Mouse (Mus musculus): ENCODE measurements around the gene Klk4.

The Klk4 gene

GRCm38 (mm10) chr7:43920582-43920981 lies 39.6 kb downstream of the Klk4 start:
- DNase-seq, result no peak

DNA sequence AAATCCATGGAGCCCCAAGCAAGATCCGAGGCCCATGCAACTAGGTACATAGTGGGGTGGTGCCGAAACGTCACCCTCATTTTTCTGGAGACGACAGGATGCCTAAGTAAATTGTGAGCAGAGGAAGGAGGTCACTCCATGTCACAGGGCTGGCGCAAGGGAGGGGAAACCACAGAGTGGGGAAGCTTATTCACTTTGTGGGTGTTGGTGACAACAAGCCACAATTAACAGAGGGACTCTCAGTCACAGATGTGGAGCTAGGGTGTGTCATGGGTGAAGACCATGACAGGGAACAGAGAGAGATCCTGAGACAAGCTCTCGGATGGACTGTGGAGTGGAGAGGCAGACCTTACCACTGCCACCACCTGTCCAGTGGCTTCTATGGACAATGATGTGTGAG lies 40.1 kb downstream of the Klk4 start:
- DNase-seq, result no peak

DNA sequence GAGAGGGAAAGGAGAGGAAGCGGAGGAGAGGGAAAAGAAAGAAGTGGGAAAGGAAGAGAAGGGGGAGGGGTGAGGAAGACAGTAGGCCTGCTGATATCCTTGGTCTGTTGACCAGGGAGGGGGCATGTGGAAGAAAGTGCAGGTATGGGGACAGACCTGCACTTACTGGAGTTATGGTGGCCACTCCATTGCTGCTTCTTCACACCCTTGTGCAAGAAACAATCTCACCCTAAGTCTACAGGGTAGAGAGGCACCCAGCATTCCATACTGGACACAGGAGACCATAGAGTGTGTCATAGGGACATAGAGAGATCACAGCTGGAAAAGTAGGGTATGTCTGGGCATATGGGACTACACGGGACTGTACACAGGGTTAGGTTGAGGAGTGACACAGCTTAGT lies 41.0 kb downstream of the Klk4 start:
- no peak for DNase-seq

DNA sequence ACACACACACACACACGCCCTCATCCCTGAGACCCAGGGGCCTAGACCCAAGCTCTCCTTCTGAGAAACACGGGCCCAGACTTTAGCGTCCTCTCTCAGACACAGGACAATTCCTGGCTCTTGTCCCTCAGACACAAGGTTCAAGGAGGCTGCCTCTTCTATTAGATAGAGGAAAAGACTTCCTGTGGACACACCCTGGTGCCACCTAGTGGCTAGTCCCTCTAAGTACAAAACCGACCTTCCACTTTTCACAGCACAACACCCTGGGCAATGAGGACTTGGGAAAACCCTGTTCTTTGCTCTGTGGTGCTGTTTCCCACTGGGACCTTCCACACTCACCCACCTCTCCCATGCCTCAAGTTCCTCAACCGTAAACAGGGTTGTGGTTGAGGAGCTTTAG lies 45.0 kb downstream of the Klk4 start:
- DNase-seq, result peak; percentile 25

- peak; percentile 39 for DNase-seq
Observed at GRCm38 (mm10) chr7:43928521-43928920, 47.6 kb downstream of the Klk4 start.

- DNase-seq, result no peak
Observed at GRCm38 (mm10) chr7:43932337-43932736, 51.4 kb downstream of the Klk4 start.

DNA sequence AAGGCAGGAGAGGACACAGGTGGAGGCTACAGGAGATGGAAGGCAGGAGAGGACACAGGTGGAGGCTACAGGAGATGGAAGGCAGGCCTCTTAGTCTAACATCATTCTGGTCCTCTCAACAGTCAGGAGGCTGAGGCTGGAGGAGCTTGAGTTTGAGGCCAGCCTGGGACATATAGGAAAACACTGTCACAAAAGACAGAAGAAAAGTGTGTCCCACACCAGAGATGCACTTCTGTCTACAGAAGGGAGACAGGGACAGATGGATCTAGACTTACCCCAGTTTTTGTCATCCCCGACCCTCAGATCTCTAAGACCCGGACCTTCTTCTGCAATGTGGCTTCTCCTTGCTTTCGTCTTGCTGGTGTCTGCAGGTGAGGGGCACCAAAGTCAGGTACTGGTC lies 52.5 kb downstream of the Klk4 start, which contains the start of gene Klk15:
Gene Klk15, plus strand, starts transcription at position 301 of the 400 bp plus-strand sequence.
- no peak for DNase-seq

- no peak for DNase-seq
Observed at GRCm38 (mm10) chr7:43934747-43935146, 53.8 kb downstream of the Klk4 start.
